Mouse (Mus musculus) bone marrow macrophage, adult 2 months (primary cell): ENCODE measurements around the gene Sppl2a. TPM values are rescaled to one million over a fixed set of nuclear protein-coding genes. Genes with fewer than 3 reads are reported as not detected.
"Not testable (repeated sequence)": the region's sequence is repeated elsewhere in the genome, so short reads cannot be mapped to it uniquely, and the experiment has no call there.

ENCODE experiments used
- H3K27ac ChIP-seq: 2 replicates; pipeline ENCODE4 v1.5.1; 2012; ENCODE audit warnings: low read depth, low read length; ENCODE audit not compliant: insufficient read depth
- H3K4me1 ChIP-seq: 2 replicates; pipeline ENCODE4 v1.6.1; 2012; ENCODE audit warnings: low read length; ENCODE audit not compliant: control insufficient read depth, insufficient read depth
- H3K4me3 ChIP-seq: 2 replicates; pipeline ENCODE4 v1.5.1; 2012; ENCODE audit warnings: mild to moderate bottlenecking, low read length, moderate library complexity; ENCODE audit not compliant: insufficient read depth
- CTCF ChIP-seq: IDR thresholded peaks from 2 replicates; pipeline ENCODE4 v1.5.1; 2012; ENCODE audit warnings: low read depth, mild to moderate bottlenecking, low read length, moderate library complexity
- POLR2A ChIP-seq: IDR thresholded peaks from 2 replicates; pipeline ENCODE4 v1.6.1; 2012; ENCODE audit warnings: mild to moderate bottlenecking, low read depth, low read length, borderline replicate concordance
- polyA plus RNA-seq: library from polyadenylated mRNA; stranded (reverse); fragments of >200 nt; gene quantifications from 2 replicates; pipeline ENCODE4 v1.2.4, GENCODE M21; 2012; ENCODE audit not compliant: missing spikeins, insufficient read depth, insufficient read length

Gene Sppl2a
- polyA plus RNA-seq, 1 experiment, result 127 TPM

DNA sequence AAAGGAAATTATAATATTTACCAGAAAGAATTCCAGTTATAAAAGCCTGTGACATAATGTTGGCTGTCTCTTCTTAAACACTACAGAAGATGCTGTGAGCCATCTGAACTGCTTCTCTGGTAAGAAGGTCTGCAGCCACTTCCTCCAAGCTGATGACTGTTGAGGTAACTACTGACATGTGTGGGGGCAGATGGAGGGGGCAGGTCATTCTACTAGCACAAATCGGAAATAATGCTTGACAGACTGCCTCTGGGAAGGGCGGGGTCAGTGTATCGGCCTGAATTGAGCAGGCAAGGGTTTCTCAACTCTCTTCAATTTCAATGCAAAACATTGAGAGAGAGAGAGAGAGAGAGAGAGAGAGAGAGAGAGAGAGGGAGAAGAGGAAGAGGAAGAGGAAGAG lies 28.9 kb downstream of the Sppl2a start:
- no peaks in the 10 kb centered on the region for H3K4me1 ChIP-seq
- TF ChIP-seq CTCF (no peak), POLR2A (no peak)

DNA sequence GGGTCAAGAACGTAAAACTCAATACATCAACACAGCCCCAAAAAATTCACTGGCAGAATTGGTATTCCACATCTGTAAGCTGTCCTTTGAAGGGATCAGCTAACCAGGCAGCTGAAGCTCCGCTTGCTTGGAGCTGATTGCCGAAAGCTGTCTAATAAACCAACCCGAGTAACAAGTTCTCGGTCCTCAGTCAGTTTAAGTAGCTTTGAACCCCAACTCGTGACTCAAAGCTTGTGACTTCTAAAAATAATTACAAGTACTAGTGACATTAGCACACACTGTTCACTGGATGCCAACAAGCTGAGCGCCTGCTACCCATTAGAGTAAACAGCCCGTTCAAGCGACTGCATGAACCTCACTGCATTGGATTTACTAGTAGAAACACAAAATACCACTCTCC lies 35.5 kb downstream of the Sppl2a start:
- H3K4me1 ChIP-seq, result no peaks in the 10 kb centered on the region
- no peak overlapping the region for H3K27ac ChIP-seq
- H3K4me3 ChIP-seq, result no peak overlapping the region
- TF ChIP-seq CTCF, result no peak

More for the DNA sequence above, 28.9 kb downstream of the Sppl2a start:
- no peak overlapping the region for H3K4me3 ChIP-seq
- H3K27ac ChIP-seq, result no peak overlapping the region

DNA sequence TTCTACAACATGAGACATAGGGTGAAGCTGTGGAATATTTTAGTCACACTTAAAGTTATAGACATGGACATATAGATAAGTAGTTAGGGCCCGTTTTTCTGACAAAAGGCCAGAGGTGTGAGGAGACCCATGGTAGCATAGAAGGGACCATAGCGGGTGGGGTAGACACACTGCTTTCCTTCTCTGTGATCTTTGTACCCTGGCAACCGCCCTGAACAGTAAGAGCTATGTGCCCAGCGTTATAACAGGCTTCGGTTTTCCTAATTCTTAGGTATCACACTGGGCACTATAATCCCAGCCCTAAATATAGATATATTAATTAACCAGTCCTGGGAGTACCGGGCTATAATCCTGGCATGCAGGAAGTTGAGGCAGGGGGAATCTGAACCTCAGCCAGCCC lies 36.1 kb downstream of the Sppl2a start:
- TF ChIP-seq POLR2A (no peak), CTCF (no peak)
- H3K27ac ChIP-seq, result no peak overlapping the region
- no peak overlapping the region for H3K4me3 ChIP-seq
- no peaks in the 10 kb centered on the region for H3K4me1 ChIP-seq

DNA sequence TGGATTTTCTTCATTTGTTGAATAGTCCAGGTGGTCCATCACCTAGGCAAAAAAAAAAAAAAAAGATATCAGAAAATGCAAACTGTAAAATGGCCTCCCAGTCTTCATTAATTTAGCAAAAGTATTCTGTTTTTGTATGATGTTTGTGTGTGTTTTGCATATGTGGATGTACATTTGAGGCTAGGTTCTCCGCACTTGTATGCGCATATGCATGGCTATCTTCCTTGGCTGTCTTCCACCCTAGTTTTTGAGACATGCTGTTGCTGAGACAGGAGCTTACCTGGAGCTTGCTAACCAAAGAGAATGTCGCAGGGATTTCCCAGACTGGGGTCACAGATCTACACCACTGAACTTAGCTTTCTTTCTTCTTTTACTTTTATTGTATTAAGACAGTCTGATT lies 38.8 kb downstream of the Sppl2a start:
- no peaks in the 10 kb centered on the region for H3K4me1 ChIP-seq
- H3K4me3 ChIP-seq, result no peak overlapping the region
- TF ChIP-seq CTCF, result no peak
- no peak for TF ChIP-seq POLR2A
- H3K27ac ChIP-seq, result no peak overlapping the region

GRCm38 (mm10) chr2:126892316-126892715 lies 40.7 kb downstream of the Sppl2a start:
- TF ChIP-seq POLR2A (no peak), CTCF (no peak)
- Histone ChIP-seq H3K4me1 (no peaks in the 10 kb centered on the region), H3K27ac (no peak overlapping the region), H3K4me3 (no peak overlapping the region)

GRCm38 (mm10) chr2:126891743-126892142 lies 41.3 kb downstream of the Sppl2a start:
- no peak for TF ChIP-seq POLR2A
- Histone ChIP-seq H3K27ac (no peak overlapping the region), H3K4me3 (no peak overlapping the region), H3K4me1 (no peaks in the 10 kb centered on the region)

DNA sequence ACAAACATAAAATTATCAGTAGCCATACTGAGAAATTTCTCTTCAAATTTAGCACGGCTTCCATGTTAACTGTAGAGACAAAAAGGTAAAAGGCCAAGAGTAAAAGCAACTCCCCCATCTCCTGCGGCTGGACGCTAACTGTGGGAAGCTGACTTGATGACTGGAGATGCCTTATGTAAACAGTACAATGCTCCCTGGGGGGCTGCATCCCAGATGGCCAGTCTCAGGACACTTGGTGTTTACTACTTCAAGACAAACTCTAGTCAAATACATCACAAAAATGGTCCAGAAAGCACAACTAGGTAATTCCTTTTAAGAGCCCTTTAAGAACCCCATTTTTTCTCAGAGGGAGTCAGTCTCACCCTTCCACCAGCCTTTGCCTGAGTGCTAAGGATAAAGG lies 45.9 kb downstream of the Sppl2a start:
- Histone ChIP-seq H3K27ac (no peak overlapping the region), H3K4me3 (no peak overlapping the region), H3K4me1 (peaks cover 2% of the 10 kb centered on the region; the same call in 1 of the 2 replicates)
- TF ChIP-seq CTCF (no peak), POLR2A (no peak)

- H3K4me3 ChIP-seq, result no peak overlapping the region
- no peak overlapping the region for H3K27ac ChIP-seq
- TF ChIP-seq POLR2A (no peak), CTCF (no peak)
- H3K4me1 ChIP-seq, result peaks cover 2% of the 10 kb centered on the region; the same call in 1 of the 2 replicates
Observed at GRCm38 (mm10) chr2:126885871-126886270, 47.2 kb downstream of the Sppl2a start.

- H3K4me3 ChIP-seq, H3K4me1 ChIP-seq, H3K27ac ChIP-seq: not testable (repeated sequence)
Observed at GRCm38 (mm10) chr2:126882711-126883110, 50.3 kb downstream of the Sppl2a start.

DNA sequence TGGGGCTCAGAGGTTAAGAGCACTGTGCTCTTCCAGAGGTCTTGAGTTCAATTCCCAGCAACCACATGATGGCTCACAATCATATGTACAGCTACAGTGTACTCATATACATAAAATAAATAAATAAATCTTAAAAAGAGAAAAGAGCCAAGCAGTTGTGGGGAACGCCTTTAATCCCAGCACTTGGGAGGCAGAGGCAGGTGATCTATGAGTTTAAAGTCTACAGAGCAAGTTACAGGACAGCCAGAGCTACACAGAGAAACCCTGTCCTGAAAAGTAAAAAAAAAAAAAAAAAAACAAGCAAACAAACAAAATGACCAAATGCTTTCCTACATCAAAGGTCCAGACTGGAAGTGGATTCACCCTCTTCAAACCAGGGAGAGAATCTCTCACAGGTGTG lies 55.0 kb downstream of the Sppl2a start:
- H3K27ac ChIP-seq, result no peak overlapping the region
- no peak overlapping the region for H3K4me3 ChIP-seq
- peaks cover 5% of the 10 kb centered on the region; the same call in 1 of the 2 replicates for H3K4me1 ChIP-seq
- TF ChIP-seq POLR2A, result no peak
- no peak for TF ChIP-seq CTCF

DNA sequence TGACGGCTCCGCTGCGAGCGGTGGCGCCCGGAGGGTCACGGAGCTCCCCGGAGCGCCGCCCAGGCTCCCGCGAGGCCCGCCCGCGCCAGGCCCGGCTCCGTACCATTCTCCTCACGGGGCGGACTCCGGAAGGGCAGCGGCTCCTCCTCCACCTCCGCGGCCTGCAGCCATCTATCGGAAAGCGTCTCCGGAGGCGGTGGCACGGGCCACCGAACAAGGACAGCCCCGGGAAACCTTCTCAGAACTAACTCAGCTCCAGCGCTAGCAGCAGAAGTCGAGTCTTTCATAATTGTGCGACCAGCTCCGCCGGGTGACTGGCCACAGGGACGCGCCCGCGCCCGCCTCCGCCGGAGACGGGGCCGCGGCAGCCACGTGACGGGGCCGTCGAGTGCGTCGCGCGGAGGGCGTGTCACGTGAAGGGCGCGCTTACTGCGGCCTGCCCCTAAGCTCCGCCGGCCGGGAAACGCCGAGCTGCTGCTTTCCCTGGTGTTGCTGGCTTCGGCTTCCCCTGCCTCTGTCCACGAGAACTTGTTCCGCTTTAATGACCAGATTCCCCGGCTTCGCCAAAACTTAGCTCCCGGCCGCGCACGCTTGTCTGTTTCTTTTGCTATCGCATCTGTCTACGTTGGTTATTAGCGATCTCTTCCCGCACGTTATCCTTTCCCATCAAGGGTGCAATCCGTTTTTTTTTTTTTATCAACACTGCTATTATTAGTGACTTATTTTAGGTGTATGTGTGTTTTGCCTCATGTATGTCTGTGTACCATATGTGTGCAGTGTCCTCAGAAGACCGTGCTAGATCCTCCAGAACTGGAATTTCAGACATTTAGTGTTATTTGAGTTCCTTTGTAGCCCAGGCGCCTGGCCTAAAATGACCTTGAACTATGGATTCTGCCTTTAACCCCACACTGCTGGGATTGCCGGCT lies 56.9 kb downstream of the Sppl2a start, which contains the start of gene Trpm7:
TSS of gene Trpm7 (minus strand) at position 360 of the 926 bp plus-strand sequence.
- H3K27ac ChIP-seq, result peak within 1 kb of the TSS; percentile 90

More for the DNA sequence above, 56.9 kb downstream of the Sppl2a start, which contains the start of gene Trpm7:
- H3K4me3 ChIP-seq, result peak within 1 kb of the TSS; percentile 68
- H3K4me1 ChIP-seq, result peaks cover 5% of the 10 kb centered on the region; the same call in 1 of the 2 replicates
- no peak for TF ChIP-seq CTCF
- TF ChIP-seq POLR2A, result peak; percentile 71; the same call in 1 of the 2 replicates
